Mouse (Mus musculus) spleen, adult 18-20 months (tissue): ENCODE measurements around the gene Slc5a5.

Source experiments
- DNase-seq, 2 experiments: peaks; one replicate each; pipeline ENCODE4 v3.0.0; 2022; ENCODE audit warnings: mixed read lengths in 2 of 2

Slc5a5 gene

DNA sequence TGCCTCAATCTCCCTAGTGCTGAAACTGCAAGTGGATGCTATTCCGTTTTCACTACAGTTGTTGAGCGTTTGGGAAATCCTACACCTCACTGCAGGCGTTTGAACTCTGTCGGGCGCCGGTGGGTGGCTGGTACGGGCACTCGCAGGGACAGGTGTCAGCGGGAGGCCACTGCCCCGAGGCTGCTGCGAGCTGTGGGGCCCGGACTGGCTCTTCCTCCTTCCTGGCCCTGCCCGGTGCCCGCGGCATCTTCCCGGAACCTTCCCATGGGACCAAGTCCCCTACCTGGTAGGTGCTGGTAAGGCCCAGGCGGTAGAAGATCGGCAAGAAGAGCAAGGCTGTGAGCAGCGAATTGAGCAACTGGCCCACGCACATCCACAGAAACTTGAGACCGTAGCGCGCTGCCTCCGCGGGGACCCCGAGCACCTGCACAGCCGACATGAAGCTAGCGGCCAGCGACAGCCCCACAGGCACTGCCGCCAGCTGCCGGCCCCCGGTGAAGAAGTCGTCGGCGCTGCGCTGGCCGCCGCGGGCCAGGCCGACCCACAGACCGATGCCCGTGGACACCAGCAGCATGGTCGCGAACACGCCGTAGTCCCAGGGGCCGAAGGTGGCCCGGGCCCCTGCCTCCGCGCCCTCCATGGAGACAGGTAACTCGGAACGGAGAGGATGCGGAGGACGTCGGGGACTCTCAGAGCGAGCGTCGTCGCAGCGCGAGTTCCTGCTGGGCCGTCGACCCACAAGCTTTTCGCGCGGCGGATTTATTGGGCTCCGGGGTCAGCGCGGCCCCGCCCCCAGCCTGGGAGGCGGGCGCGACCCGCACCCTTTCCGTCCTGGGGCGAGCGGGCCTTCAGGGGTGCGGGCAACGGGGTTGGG, at the start of gene Slc5a5:
Gene Slc5a5 (minus strand): TSS at position 736 of the 874 bp plus-strand sequence.
- DNase-seq, result no peak

DNA sequence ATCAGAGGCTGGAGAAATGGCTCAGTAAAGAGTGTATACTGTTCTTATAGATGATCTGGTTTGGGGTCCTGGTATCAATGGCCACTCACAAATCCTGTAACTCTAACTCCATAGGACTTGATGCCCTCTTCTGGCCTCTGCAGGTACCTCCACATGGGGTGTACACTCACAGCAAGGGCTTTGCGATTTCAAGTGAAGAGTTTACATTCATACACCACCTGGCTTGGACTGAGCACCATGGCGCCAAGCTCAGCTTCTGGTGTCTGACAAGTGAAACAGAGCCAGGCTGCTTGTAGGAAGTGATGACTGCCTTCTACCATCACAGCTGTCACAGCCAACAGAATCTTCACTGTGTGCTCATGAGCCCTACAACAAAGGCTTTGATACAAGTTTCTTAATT, 48.9 kb upstream of the Slc5a5 start:
- DNase-seq, result no peak

DNA sequence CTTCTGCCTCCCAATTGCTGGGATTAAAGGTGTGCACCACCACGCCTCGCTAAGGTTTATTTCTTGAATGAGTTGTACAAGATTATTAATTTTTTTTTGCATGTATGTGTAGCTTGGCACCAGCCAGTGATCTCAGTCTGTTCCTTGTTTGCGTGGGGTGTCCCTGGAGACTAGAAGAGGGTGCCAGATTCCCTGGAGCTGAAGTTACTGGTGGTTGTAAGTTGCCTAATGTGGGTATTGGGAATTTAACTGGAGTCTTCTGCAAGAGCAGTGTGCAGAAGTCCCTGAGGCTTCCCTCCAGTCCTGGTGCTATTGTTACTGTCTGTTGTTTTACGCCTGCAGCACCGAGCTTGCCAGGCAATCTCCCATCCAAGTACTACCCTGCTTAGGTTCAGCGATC, 44.6 kb upstream of the Slc5a5 start:
- no peak for DNase-seq

DNA sequence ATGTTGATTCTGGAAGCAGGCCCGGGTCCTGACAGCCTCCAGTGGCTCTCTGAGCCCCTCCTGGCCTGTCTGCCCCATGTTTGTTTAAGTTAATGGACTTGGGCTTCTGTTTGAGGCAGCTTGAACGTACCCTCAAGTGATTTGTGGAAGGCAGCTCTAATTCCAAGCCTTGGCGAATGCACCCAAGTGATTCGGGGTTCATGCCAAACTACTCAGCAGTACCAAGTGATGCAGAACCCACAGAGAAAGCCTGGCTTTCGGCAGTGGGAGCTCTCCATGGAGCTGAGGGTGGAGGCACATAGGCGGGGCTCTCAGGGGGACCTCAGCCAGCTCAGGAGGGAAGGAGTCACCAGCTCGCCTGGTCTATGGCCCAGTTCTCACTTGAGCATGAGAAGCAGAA, 42.2 kb upstream of the Slc5a5 start:
- no peak for DNase-seq

DNA sequence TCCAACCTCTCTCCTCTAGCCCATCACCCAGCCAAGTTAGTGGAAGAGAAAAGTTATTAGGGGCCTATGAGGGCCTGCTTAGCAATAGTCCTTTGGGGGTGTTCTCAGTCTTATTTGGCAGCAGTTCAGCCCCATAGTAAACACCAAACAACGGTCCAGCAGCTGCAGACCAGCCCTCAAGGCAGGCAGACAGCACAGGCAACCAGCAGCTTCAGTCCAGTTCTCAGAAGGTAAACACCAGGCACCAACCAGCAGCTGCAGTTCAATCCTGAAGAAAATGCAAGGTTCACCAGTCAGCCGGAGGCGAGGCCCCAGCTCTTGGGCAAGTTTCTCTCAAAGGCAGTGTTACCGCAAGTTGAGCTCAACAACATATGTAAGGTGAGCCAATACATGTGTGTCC, 40.5 kb upstream of the Slc5a5 start:
- no peak for DNase-seq

DNA sequence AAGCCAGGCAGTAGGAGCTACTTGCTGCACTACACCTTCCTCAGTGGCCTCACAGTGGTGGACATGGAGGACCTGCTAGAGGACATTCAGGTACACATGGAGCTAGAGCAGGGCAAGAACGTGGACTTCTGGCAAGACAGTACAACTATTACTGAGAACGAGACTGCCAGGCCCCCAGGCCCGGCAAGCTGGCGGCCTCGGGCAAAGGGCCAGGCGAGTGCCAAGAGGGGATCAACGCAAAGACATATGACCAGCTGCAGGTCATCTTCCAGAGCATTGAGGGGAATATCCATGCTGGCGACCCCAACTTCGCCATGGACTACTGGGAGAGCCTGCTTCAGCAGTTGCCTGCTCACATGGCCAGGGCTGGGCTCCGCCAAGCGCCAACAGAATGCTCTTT, 39.2 kb upstream of the Slc5a5 start:
- DNase-seq, result no peak

DNA sequence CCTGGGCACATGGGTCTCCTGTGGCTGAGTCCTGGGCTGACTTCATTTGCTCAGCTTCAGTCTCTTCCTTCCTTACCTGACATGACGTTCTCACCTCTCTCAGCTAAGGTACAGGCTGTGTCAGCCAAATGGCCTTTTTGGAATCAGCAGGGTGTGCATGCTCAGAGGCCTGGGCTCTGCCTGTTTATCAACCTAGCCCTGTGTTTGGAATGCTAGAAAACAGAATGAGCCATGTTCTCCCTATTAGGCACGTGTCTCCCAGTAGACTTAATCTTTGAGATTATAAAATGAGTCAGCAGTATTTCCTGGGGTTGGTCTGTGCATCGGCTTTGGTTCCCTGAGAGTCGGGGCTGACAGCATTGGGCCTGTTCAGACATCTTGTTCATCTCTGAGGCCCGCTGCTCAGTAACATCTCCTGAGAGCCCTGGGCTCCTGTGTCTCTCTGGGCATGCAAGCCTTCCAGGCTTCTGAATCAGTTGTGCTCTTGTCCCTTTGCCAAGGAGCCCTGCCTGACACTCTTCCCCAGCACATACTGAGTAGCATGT, 36.3 kb upstream of the Slc5a5 start:
- no peak for DNase-seq

DNA sequence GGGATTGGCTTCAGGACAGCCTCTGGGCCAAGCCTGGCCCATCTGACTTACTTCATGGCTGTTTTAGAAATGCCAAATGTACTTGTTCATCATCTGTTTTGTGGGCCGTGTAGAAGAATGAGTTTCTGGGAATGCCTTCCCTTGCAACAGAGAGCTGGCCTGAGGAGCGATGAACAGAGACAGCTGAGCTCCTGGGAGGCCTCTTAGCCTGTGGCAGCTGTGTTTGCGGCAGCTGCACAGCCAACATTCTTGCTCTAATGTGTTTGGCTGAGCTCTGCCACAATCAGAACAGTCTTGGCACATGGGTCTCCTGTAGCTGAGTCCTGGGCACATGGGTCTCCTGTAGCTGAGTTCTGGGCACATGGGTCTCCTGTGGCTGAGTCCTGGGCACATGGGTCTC, 35.5 kb upstream of the Slc5a5 start:
- no peak for DNase-seq

DNA sequence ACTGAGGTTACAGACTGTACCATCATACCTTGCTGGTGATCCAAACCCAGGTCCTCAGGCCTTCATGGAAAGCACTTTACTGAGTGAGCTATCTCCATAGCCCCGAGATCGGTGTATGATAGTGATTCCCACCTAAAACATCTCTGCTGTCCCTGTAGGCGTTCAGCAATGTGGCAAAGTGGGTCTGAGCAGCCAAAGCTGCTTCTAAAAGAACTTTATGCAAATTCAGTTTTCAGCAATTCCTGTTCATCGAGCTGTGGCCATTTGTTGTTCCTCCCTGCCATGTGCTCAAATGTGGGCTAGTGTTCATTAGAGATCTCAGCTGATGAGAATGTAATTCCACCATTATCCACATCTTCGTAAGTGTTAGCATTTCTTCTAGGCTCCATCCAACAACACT, 33.8 kb upstream of the Slc5a5 start:
- no peak for DNase-seq

DNA sequence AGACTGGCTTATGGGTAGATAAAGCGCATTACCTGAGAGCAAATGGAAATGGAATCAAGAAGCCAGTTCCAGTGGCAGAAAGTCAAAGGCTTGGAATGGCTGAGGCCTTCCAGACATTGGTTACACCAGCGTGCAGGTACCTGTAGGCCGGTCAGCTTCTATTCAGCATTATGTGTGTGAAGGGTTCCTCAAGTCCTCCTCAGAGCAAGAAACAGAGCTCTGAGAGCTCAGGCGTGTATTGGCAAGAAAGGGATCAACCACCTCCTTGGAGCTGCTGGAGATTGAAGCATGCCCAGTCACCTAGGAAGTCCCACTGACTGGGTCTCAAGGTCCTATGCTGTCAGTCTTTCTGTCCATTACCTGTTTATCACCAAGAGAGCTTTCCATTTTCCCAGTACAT, 33.2 kb upstream of the Slc5a5 start:
- DNase-seq, result no peak

DNA sequence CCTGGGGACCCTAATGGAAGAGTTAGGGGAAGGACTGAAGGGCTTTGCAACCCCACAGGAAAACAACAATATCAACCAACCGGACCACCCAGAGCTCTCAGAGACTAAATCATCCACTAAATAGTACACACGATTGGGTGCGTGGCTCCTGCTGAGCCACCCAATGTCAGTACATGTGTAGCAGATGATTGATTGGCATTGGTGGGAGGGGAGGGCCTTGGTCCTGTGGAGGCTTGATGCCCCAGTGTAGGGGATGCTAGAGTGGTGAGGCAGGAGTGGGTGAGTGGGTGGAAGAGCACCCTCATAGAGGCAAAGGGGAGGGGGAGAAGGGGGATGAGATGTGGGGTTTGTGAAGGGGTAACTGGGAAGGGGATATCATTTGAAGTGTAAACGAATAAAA, 31.6 kb upstream of the Slc5a5 start:
- no peak for DNase-seq

DNA sequence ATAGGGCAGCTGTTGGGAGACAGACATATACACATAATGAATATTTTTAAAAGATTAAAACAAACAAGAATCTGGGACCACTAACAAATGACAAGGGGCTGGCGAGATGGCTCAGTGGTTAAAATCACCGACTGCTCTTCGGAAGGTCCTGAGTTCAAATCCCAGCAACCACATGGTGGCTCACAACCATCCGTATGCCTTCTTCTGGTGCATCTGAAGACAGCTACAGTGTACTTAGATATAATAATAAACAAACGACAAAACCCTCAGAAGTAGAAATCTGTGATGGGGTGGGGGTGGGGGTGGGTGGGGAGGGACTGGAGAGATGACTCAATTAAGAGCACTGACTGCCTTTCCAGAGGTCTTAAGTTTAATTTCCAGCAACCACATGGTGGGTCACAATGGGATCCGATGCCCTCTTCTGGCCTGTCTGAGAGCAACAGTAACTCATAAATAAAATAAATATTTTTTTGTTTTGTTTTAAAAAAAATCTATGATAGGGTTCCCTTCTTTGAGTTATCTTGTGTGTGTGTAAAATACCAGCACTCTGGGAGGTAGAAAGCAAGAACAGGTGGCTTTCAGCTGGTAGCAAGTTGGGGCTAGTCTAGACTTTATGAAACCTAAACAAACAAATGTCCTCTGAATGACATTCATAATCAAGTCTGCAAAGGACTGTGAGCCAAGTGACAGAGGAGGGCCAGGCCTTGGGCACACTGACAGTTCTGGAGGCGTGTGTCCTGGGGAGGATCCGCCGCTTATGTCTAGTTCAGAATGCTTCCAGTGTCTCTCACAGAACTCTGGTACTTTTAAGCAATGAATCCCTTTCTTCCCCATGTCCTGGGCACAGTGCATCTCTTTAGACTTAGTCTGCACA, 27.7 kb upstream of the Slc5a5 start:
- no peak for DNase-seq

DNA sequence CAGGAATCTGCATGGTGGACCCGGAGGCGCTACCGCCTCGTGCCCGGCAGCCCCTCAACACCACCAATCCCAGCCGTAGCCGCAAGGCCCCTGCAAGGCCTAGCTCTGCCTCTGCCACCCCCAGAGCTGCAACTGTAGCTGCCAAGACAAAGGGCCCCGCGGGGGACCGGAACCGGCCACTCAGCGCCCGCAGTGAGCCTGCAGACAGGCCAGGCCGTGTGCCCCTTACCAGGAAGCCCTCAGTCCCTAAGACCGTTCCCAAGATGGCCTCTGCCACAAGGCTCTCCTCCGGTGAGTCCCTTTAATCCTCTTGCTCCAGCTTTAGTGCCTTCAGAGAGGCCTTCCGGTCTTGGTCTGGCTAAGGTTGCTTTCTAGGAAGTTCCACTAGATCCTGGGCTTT, 22.1 kb upstream of the Slc5a5 start:
- no peak for DNase-seq

DNA sequence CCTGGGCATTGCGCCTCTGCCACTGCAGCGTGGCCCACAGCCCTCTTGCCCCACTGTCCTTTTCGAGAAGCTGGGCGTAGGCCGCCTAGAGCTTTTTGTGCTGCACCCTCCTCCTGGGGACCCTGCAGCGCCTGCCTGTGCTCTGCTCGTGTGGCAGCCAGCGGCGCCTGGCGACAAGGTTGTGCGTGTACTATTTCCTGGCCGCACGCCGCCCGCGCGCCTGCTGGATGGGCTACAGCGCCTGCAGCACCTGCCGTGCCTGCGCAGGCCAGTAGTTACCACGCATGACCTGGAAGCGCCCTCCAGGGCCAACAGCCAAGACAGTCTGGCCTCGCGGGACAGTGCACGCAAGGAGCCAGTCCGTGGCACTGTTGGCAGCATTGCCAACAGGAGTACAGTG, 21.0 kb upstream of the Slc5a5 start:
- no peak for DNase-seq

DNA sequence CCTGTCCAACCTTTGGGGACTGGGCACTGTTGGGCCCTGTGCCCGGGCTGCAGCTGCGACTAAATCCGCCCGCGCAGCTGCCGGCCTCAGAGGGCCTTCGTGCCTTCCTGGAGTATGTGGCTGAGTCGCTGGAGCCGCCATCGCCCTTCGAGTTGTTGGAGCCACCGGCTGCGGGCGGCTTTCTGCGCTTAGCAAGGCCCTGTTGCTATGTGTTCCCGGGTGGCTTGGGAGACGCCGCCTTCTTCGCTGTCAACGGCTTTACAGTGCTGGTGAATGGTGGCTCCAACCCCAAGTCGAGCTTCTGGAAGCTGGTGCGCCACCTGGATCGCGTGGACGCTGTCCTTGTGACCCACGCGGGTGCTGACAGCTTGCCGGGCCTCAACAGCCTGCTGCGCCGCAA, 20.4 kb upstream of the Slc5a5 start:
- DNase-seq, result no peak

DNA sequence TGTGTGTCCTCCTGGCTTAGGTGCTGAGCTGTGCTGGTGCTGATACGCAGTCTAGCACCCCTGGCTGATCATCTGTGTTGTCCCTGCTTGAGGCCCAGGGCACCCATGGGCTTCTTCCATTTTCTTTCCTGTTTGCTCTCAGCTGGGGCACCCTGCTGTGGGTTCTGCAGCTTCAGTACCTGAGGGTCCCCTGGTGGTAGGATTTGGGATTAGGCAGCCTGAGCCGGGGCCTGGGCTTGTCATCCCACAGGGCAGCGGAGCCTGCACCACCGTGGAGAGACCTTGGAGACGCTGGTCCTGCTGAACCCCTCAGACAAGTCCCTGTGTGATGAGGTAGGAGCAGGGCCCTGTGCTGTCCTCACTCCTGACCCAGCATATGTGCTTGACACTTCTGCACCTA, 19.0 kb upstream of the Slc5a5 start:
- no peak for DNase-seq

DNA sequence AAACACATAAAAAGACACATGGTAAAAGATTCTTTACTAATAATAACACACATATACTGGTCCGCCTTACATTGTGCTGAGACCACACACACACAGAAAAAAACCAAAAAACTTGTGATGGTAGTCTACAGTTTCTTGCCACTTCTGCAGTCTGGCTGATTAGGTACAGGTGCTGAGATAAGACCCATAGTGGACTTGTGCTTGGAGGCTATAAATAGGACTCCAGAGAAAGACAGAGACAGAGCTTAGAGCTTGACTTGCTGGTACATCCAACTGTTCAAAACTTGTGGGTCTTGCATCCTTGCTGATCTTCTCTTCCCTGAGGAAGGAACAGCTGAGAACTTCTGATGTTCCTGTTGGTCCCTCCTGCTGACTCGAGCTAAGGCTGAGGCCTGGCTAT, 15.0 kb upstream of the Slc5a5 start:
- DNase-seq, result no peak

DNA sequence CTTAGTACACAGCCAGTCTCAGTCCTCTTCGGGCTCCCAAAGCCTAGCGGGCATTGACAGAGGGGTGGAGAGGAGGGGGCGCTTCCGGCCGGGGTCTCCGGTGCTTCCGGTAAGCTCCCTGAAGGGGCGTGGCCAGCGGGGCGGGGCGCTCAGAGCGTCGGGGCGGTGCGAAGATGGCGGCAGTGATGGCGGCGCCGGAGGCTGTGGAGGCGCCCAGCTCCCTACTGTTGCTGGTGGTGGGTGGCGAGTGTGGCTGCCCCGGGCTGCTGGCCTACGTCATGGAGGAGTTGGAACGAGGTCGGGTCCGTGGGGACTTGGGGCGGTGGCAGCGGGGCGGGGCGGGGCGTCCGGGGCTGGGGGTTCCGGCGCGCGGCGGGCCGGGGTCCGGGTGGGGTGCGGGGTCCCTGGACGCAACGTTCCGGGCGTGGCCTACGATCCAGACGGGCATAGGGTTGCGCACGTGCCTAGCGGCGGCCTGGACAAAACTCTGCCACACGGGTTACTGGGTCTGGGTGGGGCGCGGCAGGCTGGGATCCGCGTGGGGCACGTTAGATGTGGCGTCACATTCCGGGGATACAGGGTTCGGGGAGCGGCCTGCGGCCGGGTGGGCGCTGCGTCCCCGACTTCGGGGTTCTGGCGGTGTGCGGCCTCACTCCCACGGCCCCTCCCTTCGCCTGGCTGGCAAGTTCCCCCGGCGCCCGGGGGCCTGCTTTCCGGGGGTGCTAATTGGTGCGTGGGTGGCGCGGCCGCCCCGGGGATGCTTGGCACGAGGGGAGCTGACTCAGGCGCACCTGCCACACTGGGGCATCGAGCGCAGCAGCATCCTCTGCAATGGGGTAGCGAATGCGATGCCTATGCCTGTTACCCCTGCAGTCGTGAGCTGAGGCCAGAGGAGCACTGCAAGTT, 13.5 kb upstream of the Slc5a5 start, which contains the start of gene Map1s:
Gene Map1s (plus strand): TSS at position 102 of the 906 bp plus-strand sequence.
- peak; percentile 57 to 77 for DNase-seq

DNA sequence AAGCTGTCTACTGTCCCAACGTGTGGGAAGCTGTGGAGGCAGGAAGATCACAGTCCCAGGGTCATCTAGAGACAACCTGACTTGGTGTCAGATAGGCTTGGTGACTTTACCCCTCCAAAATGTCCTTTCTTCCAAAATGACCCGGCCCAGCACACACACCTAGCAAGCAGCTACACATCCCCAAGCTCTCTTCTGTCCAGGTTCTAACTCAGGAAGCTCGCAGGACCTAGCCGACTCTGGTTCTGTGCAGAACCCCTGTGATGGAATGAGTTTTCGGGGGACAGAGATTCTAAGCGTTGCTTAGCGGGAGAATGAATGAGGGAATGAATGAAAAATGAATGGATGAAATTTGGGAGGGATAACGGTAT, 12.9 kb upstream of the Slc5a5 start:
- no peak for DNase-seq

DNA sequence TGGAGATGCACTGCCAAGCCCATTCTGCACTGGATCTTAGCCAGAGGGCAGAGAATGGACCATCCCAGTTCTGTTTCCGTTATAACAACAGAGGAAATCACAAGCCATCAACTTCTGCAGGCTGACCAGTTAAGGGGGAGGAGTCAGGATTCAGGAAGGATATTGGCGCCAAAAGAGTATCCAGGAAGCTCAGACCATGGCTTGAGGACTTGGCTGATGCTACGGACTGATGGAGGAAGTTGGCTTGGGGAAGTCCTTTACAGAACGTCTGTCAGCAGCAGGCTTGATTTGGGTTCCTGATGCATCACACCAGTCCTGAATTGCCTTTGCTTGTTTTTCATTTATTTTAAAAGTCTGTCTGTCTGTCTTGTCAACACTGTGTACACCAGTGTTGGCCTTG, 12.0 kb upstream of the Slc5a5 start:
- DNase-seq, result no peak

DNA sequence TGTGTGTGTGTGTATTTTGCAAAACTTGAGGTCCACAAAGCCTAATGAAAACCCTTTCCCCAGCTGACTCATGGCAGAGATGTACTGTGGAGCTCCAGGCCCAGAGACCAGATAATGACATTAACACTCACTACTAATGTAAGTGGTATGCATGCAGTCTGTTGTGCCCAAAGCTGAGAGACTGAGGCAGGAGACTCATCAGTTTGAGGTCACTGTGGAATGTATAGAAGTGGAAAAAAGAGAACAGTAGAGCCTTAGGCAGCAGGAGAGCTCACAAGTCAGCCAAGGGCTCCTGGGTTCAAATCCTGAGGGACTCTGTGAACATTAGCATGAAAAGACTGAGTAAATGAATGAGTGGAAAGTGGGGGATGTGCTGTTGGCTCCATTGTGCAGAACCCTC, 11.0 kb upstream of the Slc5a5 start:
- DNase-seq, result no peak

DNA sequence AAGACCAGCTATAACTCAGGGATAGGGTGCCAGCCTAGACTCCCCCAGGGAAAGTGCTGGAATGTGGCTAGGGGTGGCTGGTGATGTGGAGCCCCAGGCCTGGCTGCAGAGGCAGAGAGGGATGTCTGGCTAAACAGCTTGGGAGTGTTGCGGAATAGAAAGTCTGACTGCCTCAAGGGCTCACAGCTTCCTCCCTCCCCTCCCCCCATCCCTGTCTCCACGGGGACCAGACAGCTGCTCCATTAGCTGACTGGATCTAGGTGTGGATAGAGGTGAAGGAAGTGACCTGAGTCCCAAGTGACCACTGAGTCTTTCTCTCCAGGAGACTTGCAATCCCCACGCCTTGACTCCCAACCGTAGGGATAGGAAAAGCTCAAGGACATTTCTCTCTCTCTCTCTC, 10.6 kb upstream of the Slc5a5 start:
- DNase-seq, result no peak

DNA sequence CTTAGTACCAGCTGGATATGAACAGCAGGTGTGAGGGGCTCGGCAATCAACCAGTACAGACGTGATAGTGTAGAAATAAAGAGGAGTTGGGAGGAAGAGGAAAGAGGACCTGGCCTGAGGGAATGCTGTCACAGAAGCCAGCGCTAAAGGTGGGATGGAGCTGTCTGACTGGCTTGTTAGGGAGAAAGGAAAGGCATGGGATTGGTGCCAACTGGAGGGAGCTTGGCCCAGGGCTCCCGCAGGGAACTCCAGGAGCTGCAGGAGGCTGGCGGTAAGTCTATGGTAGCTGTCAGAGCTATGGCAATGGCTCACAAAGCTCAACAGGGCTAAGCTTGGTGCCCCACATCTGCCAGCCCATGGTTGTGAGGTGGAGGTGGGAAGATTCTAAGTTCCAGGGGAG, 9.7 kb upstream of the Slc5a5 start:
- DNase-seq, result no peak
